Mouse (Mus musculus) spleen, adult 2 months (tissue): ENCODE results near the gene Kcnd1.

ENCODE experiments used
- CTCF ChIP-seq: fragments of 200-500 bp; IDR thresholded peaks from 2 replicates; pipeline ENCODE4 v1.5.1; 2011; ENCODE audit warnings: mild to moderate bottlenecking, inconsistent platforms; ENCODE audit not compliant: insufficient read depth, insufficient read length, insufficient replicate concordance; ENCODE audit errors: extremely low read depth
- POLR2A ChIP-seq: fragments of 200-500 bp; IDR thresholded peaks from 2 replicates; pipeline ENCODE4 v1.6.1; 2011; ENCODE audit warnings: low read depth, low read length, inconsistent platforms

DNA sequence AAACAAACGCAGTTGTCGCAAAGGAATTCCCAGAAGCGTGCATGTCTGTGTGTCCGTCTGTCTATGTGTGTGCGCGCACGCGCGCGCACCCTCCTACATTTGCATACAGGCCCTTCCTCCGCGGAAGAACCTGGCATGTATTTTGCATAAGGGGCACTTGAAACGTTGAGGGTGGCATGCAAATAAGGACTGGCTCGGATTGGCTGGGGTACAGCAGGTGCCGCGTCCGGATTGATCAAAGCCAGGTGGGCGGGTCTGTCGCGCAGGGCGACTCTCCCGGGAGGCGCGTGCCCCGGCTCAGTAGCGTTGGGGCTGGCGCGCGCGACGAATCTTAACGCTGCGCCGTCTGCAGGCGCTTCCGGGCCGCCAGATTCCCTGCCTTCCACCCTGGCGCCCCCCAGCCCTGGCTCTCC, 55.9 kb downstream of the Kcnd1 start, which contains the start of gene Pim2:
- peak; percentile 61 for TF ChIP-seq POLR2A
- no peak for TF ChIP-seq CTCF
